Mouse (Mus musculus): Measurements from ENCODE around the gene Vps13d. TPM values are rescaled to one million over a fixed set of nuclear protein-coding genes. Genes with fewer than 3 reads are reported as not detected.
"Not testable (repeated sequence)": the region's sequence is repeated elsewhere in the genome, so short reads cannot be mapped to it uniquely, and the experiment has no call there.

Vps13d gene
- total RNA-seq, 2 experiments from 2014 or later, result 61.5 to 64.3 TPM

- DNase-seq (ENCODE audit: low spot score), result peak; percentile 88
- intact Hi-C loops (cut with DNase I), result loop anchor here (1.0 to 5.0 kb wide), 2 partner anchors 57 to 72 kb away; no protein-coding TSS in a partner anchor
Measured at GRCm38 (mm10) chr4:145213999-145214785, 19.4 kb upstream of the Vps13d start.

GRCm38 (mm10) chr4:145211076-145211475 is 16.3 kb upstream of the Vps13d start:
- intact Hi-C loops (cut with DNase I), result loop anchor here (5.0 kb wide), 1 partner anchor 54 kb away; no protein-coding TSS in a partner anchor
- no peak for DNase-seq (ENCODE audit: low spot score)

GRCm38 (mm10) chr4:145210564-145210963 is 15.8 kb upstream of the Vps13d start:
- no peak for DNase-seq (ENCODE audit: low spot score)
- intact Hi-C loops (cut with DNase I), result loop anchor here (5.0 kb wide), 1 partner anchor 53 kb away; no protein-coding TSS in a partner anchor

- intact Hi-C loops (cut with DNase I), result loop anchor here (5.0 kb wide), 1 partner anchor 52 kb away; no protein-coding TSS in a partner anchor
- DNase-seq (ENCODE audit: low spot score), result no peak
Measured at GRCm38 (mm10) chr4:145209690-145210088, 14.9 kb upstream of the Vps13d start.

- DNase-seq (ENCODE audit: low spot score), result no peak
- intact Hi-C loops (cut with DNase I), result no loop called here
Measured at GRCm38 (mm10) chr4:145209076-145209689, 14.4 kb upstream of the Vps13d start.

- no peak for DNase-seq (ENCODE audit: low spot score)
- intact Hi-C loops (cut with DNase I), result no loop called here
Measured at GRCm38 (mm10) chr4:145207718-145208371, 13.0 kb upstream of the Vps13d start.

- intact Hi-C loops (cut with DNase I), result no loop called here
Measured at GRCm38 (mm10) chr4:145204779-145205178, 10.0 kb upstream of the Vps13d start.

GRCm38 (mm10) chr4:145203305-145203704 is 8.5 kb upstream of the Vps13d start:
- intact Hi-C loops (cut with DNase I), result no loop called here

More at GRCm38 (mm10) chr4:145204779-145205178, 10.0 kb upstream of the Vps13d start:
- DNase-seq (ENCODE audit: low spot score), result no peak

GRCm38 (mm10) chr4:145201424-145201823 is 6.6 kb upstream of the Vps13d start:
- intact Hi-C loops (cut with DNase I), result no loop called here
- no peak for DNase-seq (ENCODE audit: low spot score)

More at GRCm38 (mm10) chr4:145203305-145203704, 8.5 kb upstream of the Vps13d start:
- DNase-seq (ENCODE audit: low spot score), result no peak

- intact Hi-C loops (cut with DNase I), result no loop called here
- DNase-seq (ENCODE audit: low spot score), result peak; percentile 50
Measured at GRCm38 (mm10) chr4:145199982-145200699, 5.3 kb upstream of the Vps13d start.

- no peak for DNase-seq (ENCODE audit: low spot score)
- intact Hi-C loops (cut with DNase I), result no loop called here
Measured at GRCm38 (mm10) chr4:145196586-145196985, 1.8 kb upstream of the Vps13d start.

- intact Hi-C loops (cut with DNase I), result no loop called here
- no peak for DNase-seq (ENCODE audit: low spot score)
Measured at GRCm38 (mm10) chr4:145195172-145195571, 367 bp upstream of the Vps13d start.

GRCm38 (mm10) chr4:145193991-145194511 is 754 bp downstream of the Vps13d start:
- intact Hi-C loops (cut with DNase I), result loop anchor here (5.0 kb wide), 1 partner anchor 37 kb away; no protein-coding TSS in a partner anchor
- peak; percentile 53 for DNase-seq (ENCODE audit: low spot score)

- no peak for DNase-seq (ENCODE audit: low spot score)
- intact Hi-C loops (cut with DNase I), result loop anchor here (5.0 kb wide), 1 partner anchor 36 kb away; no protein-coding TSS in a partner anchor
Measured at GRCm38 (mm10) chr4:145193406-145193805, 1.4 kb downstream of the Vps13d start.

- intact Hi-C loops (cut with DNase I), result loop anchor here (5.0 kb wide), 1 partner anchor 35 kb away; no protein-coding TSS in a partner anchor
- no peak for DNase-seq (ENCODE audit: low spot score)
Measured at GRCm38 (mm10) chr4:145192686-145193085, 2.1 kb downstream of the Vps13d start.

GRCm38 (mm10) chr4:145188561-145188960 is 6.2 kb downstream of the Vps13d start:
- DNase-seq (ENCODE audit: low spot score), result no peak
- intact Hi-C loops (cut with DNase I), result no loop called here

- intact Hi-C loops (cut with DNase I), result no loop called here
Measured at GRCm38 (mm10) chr4:145187619-145188018, 7.2 kb downstream of the Vps13d start.

GRCm38 (mm10) chr4:145178918-145179549 is 15.8 kb downstream of the Vps13d start:
- intact Hi-C loops (cut with DNase I), result no loop called here
- no peak for DNase-seq (ENCODE audit: low spot score)

More at GRCm38 (mm10) chr4:145187619-145188018, 7.2 kb downstream of the Vps13d start:
- no peak for DNase-seq (ENCODE audit: low spot score)

- intact Hi-C loops (cut with DNase I), result not testable (repeated sequence)
Measured at GRCm38 (mm10) chr4:145165542-145165941, 29.3 kb downstream of the Vps13d start.

More at GRCm38 (mm10) chr4:145165542-145165941, 29.3 kb downstream of the Vps13d start:
- not testable (repeated sequence) for DNase-seq (ENCODE audit: low spot score)
